Mouse (Mus musculus) monocyte, adult 2 months (primary cell): Measurements from ENCODE around the gene Rad51b.
"Not testable (repeated sequence)": the region's sequence is repeated elsewhere in the genome, so short reads cannot be mapped to it uniquely, and the experiment has no call there.

Source experiments
- DNase-seq, 2 experiments: peaks; one replicate each; pipeline ENCODE4 v3.0.0; 2022; ENCODE audit warnings: low spot score in 2 of 2, low read depth in 1 of 2

The Rad51b gene

DNA sequence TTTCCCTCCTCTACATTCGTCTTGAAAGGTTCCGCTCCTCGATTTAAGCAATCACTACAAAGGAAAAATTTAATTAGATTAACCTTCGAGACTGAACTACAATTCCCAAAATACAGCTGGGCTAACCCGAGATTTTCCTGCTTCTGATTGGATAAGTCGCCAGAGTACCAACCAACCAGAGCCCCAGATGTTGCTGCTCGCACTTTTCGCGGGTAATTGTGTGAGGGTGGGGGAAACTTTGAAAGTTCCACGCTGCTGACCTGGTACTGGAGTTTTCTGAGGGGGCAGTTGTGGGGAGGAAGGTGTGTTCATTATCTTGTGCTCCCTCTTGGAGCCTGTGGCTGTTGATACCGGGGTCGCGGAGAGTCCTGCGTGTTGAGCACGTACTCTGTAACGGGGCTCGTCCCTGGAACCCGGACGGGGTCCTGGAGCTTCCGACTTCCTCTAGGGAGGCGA lies at the start of gene Rad51b:
Gene Rad51b (plus strand): TSS at position 162 of the 456 bp plus-strand sequence.
- peak; percentile 44 to 54 for DNase-seq

DNA sequence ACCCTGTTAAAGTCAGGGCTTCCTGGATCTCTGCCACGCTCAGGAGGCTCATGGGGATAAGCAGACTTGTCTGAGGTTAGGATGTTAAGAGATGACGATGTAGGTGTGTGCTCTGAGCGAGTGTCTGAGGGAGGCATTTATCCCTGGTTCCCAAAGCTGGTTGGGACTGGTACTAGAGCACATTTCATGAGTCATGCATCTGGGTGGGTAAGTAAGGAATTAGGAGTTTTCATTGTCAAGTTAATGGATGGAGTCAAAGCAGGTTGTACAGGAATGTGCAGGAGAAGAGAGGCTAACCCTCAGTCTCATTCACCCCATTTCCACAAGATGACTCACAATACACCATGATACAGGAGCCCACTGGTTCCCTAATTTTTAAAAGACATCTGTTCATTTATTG lies 49.0 kb upstream of the Rad51b start:
- no peak for DNase-seq

DNA sequence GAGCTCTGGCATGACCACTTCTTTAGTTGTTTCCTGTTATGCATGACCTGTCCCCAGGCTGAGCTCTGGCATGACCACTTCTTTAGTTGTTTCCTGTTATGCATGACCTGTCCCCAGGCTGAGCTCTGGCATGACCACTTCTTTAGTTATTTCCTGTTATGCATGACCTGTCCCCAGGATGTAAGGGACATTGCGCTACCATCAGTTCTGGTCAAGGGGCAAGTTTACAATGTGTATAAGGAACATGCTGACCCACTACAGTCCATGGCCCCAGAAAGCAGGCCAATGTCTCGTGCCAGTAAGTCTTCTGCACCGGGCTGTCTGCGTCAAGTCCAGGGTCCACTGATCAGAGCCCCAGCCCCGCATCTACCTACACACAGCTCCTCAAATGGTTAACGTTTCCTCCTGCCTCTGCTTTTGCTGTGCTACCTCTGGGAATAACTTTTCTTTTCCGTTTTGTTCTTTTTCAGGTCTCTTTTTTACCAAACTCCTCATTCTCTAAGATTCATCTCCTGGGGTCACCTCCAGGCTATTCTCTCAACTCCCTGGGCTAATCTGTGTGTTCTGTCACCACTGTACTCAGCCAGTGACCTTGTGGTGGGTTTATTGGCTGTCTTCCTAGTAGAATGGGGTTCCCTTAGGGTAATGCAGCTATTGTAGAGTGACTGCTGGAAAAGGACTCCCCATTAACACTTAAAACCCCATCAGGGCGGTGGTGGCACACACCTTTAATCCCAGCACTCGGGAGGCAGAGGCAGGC lies 43.6 kb upstream of the Rad51b start:
- no peak for DNase-seq

DNA sequence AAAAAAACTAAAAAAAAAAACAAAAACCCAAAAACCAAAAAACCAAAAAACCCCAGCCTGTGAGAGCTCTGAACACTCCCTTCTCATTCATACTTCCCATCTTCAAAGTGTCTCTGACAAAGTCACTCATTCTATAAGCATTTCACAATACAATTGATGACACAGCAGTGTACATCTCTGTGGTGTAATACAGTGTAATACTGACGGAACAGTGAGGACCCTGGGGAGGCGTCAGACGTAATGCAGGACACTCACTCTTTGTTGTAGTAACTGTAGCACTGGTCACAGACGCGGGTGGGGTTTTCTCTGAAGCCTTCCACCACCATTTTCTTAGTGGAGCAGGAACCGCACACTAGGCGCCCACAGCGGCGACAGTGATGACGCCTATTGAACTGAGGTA lies 42.1 kb upstream of the Rad51b start:
- DNase-seq, result peak in 1 of 2 experiments; percentile 9

DNA sequence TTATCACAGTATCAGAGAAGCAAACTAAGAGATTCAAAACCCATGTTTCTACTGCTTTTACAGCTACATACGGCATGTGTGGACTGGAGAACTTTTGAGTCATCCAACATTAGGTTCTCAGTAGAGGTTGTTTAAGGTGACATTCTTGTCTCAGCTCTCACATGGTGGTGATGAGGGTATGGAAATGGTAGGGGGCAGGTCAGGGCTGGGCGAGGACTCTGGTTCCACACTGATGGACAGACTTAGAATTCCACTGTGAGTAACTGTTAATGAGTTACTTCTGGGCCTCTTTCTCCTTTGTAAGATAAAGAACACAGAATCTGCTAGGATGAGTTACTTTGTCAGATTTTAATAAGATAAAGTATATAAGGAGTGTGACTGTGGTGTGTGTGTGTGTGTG lies 36.9 kb upstream of the Rad51b start:
- DNase-seq, result no peak

DNA sequence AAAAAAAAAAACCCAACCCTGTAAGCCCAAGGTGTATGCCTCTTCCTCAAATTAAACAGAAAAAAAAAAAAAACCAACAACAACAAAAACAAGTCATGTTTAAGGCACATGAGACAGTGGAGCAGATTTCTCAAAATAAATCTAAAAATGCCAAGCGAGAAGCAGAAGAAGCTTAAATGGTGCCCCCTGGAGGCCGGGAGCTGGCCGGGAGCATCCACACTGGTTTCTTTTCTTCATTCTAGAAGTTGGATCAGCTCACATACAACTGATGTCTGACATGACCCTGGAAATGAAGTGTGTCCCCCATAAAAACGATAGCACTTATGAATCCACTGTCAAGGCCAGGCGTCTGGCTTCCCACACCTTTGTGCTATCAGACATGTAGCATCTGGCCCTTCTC lies 36.0 kb upstream of the Rad51b start:
- DNase-seq, result no peak

DNA sequence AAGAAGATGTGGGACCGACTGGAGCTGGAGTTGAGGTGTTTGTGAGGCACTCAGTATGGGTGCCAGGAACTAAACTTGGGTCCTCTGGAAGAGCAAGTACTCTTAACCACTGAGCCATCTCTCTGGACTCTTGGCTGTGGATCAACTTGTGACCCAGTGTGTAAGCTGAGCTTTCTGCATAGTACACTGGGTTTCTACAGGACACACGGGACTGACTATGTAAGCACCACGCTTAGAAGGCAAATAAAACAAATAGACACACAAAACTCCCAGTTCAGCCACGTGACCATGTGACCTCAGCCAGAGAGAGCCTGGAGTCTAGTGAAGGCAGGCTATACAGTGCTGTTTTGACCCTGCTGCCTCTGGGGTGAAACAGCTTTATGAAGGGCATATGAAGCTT lies 24.5 kb upstream of the Rad51b start:
- DNase-seq, result no peak

DNA sequence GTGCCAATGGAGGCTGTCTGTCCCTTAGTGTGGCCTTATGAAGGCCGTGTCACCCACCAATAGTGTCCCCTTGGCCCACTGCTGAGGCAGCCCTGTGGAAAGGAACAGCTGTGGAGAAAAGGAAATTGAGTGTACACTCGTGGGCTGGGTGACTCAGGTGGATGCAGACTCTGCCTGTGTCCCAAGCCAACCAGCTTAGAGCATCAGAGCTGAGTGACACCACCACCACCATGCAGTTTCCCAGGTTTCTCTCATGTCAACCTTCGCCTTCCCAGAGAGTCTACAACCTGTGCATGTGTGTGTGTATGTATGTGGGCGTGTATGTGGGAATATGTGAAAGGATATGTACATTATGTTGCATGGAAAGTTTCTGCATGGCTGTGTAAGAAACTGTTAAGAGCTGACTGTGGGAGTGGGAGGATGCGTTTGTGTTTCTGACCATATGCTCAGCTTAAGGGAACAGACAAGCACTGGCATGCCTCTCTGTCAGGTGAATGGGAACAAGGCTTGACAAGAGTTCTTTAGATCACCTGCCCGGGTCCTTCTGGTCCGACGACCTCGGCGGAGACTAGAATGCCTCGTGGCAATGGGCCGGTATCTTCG lies 17.5 kb upstream of the Rad51b start:
- no peak for DNase-seq

DNA sequence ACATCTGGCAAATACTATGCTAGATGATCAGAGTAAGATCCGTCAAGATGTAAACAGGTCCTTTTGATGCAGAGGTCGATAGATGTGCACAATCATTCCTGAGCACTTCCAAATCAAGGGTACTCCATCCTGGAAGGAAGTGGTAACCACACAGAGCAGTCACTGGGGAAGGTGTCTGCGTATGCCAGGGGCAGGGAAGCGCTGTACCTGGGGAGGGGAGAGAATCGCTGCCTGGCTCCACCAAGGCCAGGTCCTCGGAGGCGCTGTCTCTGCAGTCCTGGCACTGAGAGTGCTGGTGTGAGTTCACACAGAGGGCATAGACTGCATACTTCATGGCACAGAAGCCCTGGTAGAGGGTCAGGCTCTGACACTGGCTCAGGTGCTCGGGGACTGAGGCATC lies 14.5 kb upstream of the Rad51b start:
- DNase-seq, result no peak

DNA sequence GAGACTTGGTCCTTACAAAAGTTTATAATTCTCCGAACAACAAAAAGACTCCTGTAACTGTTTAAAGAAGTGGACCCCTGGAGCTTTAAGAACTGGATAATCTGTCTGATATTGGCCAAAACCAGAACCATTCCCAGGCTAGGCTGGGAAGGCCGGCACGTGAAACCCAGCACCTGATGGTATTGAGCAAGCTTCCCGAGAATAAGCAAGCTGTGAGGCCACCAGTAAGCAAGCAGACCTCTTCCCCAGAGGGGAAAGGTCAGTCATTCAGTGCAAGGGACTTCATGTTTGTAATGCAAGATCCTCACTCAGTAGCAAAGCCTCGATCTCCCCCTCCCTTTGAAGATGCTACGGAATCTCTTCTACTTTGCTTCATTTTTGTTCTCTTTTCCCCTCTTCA lies 4.2 kb upstream of the Rad51b start:
- no peak for DNase-seq

DNA sequence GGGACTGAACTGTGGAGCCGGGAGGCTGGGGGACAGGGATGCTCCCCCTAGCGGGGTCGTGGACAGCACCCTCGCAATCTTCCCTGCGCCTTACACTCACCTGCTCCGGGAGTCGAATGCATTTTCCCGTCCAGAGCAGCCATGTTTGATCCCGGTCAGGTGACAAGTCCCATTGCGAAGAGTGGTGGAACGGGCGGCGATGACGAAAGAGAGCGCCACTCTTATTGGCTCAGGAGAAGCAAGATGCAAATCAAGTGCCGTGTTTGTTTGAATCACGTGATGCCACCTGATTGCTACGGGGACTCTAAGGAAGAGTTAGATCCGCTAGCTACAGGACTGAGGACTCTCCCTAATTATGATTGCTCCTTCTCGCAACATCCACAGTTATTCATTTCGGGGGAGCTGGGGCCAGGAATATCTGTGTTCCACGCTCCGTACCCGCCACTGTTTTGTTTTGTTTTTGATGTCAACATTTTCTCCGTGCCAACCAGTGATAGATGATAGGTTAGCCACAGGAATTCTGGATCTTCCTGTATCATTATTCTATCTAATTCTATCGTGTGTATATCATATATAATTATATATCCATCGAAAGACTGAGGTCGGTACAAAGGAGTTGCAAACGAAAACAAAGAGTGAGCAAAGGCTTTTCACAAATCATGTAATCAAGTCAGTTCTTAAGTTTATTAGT lies 811 bp upstream of the Rad51b start, which contains the start of gene Zfyve26:
Gene Zfyve26 (minus strand): TSS at position 179 of the 691 bp plus-strand sequence.
- DNase-seq, result peak; percentile 85 to 88

DNA sequence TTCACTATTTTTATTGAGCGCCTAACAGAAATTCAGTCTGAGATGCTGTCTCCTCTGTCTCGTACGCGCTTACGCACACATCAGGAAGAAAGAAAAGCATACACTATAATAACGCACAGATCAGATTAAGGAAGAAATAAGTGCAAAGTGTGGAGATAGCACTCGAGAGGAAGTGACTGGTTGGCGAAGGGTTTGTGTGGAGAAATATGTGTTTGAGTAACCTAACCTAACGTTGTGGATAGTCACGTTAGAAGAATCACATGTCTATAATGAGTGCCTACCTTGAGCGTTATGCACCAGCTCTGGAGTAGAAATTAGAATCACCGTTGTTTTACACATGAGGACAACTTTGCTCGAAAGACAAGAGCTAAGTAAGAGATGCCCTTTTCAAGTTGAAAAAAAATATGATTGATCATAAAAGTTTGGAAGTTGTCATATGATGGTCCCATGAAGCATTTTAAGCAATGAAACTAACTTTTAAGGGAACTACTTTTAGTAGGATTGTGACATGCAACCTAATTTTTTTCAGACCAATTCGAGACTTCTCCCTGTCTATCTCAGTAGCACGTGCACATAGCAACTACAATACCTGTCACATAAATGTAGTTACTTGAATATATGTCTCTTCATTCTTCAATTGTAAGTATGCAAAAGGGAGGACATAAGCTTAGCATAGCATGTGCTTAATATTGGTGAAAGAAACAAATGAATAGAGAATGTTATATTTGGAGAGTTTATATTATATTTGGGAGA lies 978 bp downstream of the Rad51b start:
- DNase-seq, result no peak

DNA sequence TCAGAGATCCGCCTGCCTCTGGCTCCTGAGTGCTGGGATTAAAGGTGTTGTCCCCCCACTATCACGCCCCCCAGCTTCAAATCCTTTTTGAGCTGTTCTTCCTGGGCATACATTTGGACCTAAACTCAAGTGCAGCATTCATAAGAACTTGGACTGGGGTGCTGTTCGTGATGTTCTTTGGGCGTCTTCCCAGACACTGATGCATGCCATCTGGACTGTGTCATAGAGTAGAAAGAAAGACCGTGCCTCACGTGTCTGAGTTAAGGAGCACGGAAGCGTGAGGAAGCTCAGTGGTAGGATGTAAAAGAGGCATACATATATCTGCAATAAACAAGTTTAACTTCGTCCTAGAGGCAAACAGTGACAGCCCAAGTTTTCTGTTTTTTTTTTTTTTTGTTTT lies 4.7 kb downstream of the Rad51b start:
- DNase-seq, result no peak

DNA sequence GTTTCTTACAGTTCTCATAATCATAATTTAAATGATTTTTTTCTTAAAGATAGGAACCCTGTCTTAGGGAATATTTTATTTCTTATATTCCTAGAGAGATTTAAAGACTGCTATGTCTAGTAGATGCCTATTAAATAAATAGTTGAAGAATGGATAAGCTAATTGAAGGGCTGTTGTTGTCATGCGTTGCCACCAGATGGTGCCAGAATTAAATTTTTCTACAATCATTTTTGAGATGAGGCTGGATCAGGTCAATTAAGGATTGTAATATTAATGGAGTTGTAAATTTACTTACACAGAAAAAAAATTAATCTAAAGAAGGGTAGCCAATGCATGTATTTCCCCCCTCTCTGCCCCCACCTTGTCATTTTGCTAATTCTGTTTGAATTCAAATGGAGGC lies 8.0 kb downstream of the Rad51b start:
- DNase-seq, result no peak

DNA sequence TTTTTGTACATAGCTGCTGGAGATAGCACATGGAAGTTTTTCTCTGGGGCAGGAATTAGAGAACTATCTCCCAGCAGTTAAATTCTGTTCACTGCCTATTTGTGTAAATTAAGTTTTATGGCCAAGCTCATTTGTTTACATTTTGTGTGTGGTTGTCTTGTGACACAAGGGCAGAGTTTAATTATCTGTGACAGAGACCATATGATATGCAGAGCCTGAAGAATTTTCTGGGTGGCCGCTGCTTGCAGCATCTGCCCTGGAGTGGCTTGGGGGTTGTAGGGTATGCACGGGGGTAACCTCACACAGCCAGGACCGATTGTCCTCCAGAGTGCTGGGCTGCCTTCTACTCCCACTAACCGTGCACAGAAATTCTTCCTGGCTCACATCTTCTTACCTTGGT lies 8.9 kb downstream of the Rad51b start:
- no peak for DNase-seq

DNA sequence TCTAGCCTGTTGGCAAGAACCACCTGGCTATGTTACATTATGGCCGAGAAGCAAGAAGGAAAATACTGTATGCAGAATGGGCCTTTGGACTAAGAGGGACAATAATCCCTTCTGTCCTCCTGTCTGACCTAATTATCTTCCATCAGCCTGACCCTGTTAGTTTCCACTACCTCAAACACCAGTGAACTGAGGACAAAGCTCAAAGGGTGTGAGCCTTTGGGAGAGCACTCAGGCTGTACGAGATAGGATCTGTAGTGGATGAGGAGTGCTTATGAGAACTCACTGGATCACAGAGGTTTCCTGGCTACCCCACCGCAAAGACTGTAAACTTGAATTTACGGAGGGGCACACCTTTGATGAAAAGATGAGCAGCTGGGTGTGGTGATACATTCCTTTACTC lies 16.6 kb downstream of the Rad51b start:
- DNase-seq, result no peak

DNA sequence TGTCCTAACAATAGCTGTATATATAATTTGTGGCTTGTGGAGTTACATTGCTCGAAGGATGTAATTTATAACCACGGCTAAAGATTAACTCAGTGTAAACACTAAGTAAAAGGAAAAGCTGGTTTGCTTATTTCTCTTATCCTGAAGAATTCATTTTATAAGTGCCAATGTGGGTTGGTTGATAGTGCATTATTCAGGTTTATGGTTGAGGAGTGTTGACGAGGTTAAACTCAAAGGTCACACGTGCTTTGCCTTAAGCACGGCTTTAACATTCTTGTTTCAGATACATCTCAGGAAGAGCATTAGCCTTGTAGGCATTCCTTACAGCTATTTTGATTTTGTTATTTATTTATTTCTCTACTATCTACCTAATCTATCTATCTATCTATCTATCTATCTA lies 20.3 kb downstream of the Rad51b start:
- DNase-seq, result no peak

DNA sequence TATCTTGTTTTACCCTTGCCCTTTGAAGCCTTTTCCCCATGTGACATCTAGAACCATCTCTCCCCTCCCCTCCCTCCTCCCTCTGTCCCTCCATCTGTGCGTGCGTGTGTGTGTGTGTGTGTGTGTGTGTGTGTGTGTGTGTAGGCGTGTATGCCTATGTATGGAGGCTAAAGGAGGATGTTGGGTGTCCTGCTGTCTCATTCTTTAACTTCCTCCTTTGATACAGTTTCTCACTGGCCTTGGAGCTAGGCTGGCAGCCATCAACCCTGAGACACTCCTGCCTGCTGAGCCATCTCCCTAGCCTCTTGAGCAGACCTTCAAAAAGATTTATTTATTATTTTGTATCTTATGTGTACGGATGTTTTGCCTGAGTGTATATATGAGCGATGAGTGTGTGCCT lies 23.8 kb downstream of the Rad51b start:
- peak in 1 of 2 experiments; percentile 26 for DNase-seq

DNA sequence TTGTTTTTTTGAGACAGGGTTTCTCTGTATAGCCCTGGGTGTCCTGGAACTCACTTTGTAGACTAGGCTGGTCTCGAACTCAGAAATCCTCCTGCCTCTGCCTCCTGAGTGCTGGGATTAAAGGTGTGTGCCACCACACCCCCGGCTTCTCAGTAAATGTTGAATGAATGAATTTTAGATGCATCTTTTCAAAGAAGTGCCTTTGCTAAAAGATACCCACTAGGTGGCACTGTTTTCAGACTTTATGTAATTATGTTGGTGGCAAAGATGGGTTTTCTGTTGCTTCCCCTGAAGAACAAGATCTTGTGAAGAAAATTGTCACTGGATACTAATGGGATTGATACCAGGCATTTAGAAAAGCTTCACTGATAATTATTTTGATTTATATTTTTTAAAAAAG lies 25.5 kb downstream of the Rad51b start:
- not testable (repeated sequence) for DNase-seq

DNA sequence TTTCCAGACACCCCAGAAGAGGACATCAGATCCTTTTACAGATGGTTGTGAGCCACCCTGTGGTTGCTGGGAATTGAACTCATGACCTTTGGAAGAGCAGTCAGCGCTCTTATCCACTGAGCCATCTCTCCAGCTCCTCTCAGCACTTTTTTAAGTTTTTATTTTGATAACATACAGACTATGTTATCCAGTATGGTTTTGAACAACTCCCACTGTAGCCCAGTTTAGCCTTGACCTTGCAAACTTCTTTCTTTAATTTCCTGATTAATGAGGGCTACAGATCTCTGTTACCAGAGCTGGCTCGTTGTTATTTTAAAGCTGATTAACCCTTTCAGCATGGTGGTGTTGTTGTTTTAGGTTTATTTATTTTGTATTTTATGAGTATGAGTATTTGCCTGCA lies 29.2 kb downstream of the Rad51b start:
- no peak for DNase-seq

DNA sequence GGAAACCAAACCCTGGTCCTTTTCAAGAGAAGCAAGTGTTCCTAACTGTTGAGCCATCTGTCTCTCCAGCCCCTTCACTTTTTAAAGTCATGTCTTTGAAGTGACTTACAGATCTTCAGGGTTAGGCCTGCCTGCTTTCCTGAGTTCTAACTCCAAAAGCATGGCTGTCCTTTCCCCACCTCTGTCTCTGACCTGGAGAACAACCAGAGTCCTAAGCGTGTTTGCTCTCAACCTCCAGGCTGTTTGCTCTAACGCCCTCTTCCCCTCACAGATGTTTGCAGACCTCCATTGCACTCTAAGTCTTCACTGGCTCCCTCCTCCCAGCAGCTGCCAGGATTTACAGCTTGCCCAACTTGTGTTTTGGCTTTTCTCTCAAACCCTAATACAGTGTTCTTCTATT lies 29.7 kb downstream of the Rad51b start:
- no peak for DNase-seq

DNA sequence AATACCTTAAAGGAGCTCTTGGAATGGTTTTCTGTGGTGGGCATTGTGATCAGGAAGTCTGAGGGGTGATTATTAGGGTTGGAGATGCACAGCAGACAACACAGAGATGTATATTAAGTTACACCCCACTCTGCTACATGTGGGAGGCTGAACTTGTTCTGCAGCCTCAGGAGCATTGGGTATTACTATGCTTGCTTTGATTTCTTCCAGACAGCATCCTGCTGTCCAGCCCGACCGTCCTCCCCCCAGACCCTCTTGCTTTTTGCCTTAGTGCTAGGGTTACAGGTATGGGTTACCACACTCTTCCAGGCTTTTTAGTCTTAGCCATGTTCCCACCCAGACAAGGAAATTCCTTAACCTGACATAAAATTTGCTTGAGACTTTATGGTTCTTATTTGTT lies 30.8 kb downstream of the Rad51b start:
- DNase-seq, result no peak
